Mouse (Mus musculus) cerebellum, adult 9-11 months (tissue): ENCODE results near the gene Scgb2b27.
"Not testable (repeated sequence)": the region's sequence is repeated elsewhere in the genome, so short reads cannot be mapped to it uniquely, and the experiment has no call there.

Source experiments
- DNase-seq: peaks from one replicate; pipeline ENCODE4 v3.0.0; 2022

Gene Scgb2b27

GRCm38 (mm10) chr7:34013842-34014241, at the start of gene Scgb2b27:
Gene Scgb2b27 (minus strand): TSS chr7:34013942.
- no peak for DNase-seq

GRCm38 (mm10) chr7:34036076-34036815, 22.5 kb upstream of the Scgb2b27 start:
- not testable (repeated sequence) for DNase-seq

- not testable (repeated sequence) for DNase-seq
Measured at GRCm38 (mm10) chr7:34034579-34034978, 20.8 kb upstream of the Scgb2b27 start.

DNA sequence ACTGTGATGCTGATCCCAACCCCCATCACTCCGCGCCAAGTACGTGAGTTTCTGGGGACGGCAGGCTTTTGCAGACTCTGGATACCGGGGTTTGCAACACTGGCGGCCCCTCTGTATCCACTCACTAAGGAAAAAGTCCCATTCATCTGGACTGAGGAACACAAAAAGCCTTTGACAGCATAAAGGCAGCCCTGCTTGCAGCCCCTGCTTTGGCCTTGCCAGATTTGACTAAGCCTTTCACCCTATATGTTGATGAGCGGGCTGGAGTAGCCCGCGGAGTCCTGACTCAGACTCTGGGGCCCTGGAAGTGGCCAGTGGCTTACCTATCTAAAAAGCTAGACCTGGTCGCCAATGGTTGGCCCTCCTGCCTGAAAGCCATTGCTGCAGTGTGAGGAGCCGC, 16.3 kb upstream of the Scgb2b27 start:
- DNase-seq: no peak

GRCm38 (mm10) chr7:34027202-34027601, 13.5 kb upstream of the Scgb2b27 start:
- DNase-seq: not testable (repeated sequence)

DNA sequence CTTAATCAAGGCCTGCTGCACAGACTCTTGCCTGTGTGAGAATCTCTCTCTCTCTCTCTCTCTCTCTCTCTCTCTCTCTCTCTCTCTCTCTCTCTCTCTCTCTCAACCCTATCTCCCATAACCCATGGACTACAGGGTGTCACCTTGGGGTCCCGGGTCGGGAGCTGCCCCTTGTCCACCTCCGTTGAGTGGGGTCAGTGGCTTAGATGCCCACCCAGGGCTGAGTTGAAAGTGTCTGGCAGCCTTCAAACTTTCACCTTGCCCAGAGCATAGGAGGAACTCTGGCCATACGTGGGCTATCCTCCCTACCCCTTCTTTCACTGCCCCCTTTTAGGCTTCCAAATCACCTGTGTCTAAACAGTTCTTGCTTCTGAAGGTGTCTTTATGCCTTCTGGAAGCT, 11.9 kb upstream of the Scgb2b27 start:
- DNase-seq: no peak

GRCm38 (mm10) chr7:34021183-34021582, 7.4 kb upstream of the Scgb2b27 start, which contains the start of gene Scgb1b27:
Gene Scgb1b27 (plus strand): TSS chr7:34021483.
- DNase-seq: not testable (repeated sequence)

GRCm38 (mm10) chr7:33982281-33982680, 31.5 kb downstream of the Scgb2b27 start:
- DNase-seq: not testable (repeated sequence)
